Mouse (Mus musculus): Measurements from ENCODE around the gene Olfr901. TPM values are rescaled to one million over a fixed set of nuclear protein-coding genes. Genes with fewer than 3 reads are reported as not detected.
"Not testable (repeated sequence)": the region's sequence is repeated elsewhere in the genome, so short reads cannot be mapped to it uniquely, and the experiment has no call there.

Gene Olfr901
- total RNA-seq (2021), result not detected

DNA sequence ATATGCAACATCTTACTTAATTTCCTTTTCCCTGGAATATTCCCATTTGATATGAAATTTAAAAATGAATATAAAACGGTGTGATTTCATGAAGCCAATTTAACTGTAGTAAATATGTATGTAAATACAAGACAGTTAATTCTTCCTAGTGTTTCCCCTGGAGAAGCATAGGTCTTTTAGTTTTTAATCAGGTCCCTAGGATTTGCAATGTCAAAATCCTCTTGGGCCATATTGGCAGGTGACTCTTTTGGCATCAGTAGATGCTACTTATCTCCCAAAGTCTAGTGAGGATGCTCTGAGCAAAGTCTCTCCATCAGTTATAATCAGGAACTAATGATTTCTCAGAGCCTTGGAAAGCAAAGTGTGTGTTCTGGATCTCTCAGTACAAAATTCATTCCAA lies at the start of gene Olfr901:
Gene Olfr901, plus strand, starts transcription at position 301 of the 400 bp plus-strand sequence.
- intact Hi-C loops (cut with DNase I), result no loop called here
- DNase-seq (ENCODE audit: low spot score), result no peak

DNA sequence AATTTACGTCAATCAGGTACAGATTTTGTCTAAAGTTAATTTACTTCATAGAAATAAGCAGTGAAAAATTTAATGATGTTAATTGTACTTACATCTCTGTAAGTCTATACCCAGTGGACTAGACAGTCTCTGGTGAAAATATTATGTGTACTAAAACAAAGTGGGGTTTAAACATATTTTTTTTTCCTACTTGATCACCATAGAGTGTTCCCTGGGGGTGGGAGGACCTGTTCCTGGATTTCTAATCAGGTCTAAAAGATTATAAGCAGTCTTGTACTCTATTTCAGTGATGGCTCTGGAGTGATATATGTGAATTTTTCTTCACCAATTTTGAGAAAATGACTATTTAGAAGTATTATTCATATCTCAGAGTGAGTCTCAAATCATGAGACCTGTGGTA lies 27.9 kb upstream of the Olfr901 start, which contains the start of gene Olfr147:
Gene Olfr147, plus strand, starts transcription at position 301 of the 400 bp plus-strand sequence.
- DNase-seq (ENCODE audit: low spot score), result no peak

DNA sequence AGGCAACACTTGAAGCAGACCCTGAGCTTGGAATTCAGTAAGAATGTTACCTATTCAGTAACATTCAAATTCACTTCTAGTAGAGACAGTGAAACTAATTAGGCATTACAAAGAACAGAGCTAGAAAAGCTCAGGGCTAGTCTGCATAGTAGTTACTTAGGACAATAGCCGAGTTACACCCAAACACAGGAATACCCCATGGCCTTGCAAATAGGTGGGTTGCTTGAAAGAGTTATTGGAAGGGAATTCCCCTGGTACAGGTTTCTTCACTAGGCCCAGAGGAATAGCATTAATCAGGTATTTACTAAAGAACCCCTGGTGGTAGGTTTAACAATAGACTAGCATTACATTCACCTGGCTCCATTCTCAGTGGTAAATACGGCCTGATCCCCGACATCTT lies 21.8 kb upstream of the Olfr901 start:
- intact Hi-C loops (cut with DNase I); DNase-seq (ENCODE audit: low spot score): not testable (repeated sequence)

More for the DNA sequence above, 27.9 kb upstream of the Olfr901 start, which contains the start of gene Olfr147:
- intact Hi-C loops (cut with DNase I), result no loop called here

DNA sequence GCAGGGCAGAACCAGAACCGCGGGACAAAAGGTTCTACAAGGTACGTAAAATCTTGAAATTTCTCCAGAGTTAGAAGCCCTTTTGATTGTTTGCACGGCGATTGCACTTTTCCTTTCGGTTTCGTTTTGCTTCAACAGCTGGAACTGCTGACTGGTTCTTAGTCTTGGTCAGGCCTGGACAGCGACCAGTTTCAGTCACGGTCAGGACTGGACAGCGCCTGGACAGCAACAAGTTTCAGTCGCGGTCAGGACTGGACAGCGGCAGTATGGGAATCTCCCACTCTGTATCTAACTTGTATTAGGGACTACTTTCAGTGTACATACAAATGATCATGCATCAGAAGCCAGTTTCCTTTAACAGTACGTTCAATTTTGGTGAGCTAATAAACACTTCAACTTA lies 15.8 kb upstream of the Olfr901 start:
- intact Hi-C loops (cut with DNase I); DNase-seq (ENCODE audit: low spot score): not testable (repeated sequence)

DNA sequence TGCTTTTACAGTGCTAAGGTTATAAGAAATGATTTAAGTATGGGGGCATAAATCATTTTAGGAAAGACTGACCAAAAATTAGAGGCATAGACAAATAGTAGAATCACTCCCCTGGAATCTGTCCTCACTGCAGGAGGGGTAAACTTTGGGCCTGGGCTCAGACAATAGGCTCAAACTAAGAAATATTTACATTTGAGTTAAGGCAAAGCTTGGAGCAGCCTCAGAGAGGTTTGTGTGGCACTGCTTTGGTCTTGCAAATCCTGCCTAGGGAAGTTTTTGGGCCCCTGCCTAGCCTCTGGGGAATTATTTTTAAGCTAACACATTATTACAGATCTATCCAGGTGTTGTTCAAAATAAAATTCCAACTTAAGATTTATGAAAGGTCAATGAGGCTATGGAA lies 5.5 kb upstream of the Olfr901 start:
- no peak for DNase-seq (ENCODE audit: low spot score)
- intact Hi-C loops (cut with DNase I), result no loop called here

DNA sequence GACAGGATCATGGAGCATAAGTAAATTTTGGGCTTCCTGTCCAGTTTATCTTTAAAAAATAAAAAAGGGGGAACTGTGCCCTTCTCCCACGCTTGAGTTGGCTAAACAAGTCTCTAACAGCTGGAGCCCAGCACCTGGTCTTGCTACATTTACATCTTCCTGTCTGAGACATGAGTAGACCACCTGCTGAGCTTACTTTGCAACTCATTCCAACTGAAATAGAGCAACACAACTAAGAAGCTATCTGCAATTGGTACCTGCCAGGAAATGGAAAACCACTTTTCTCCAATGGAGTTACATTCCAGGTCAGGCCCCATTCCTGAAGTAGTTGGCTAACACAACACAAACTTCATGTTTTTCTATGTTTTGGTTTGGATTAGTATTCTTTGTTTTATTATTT lies 2.2 kb upstream of the Olfr901 start:
- intact Hi-C loops (cut with DNase I), result no loop called here
- DNase-seq (ENCODE audit: low spot score), result no peak

DNA sequence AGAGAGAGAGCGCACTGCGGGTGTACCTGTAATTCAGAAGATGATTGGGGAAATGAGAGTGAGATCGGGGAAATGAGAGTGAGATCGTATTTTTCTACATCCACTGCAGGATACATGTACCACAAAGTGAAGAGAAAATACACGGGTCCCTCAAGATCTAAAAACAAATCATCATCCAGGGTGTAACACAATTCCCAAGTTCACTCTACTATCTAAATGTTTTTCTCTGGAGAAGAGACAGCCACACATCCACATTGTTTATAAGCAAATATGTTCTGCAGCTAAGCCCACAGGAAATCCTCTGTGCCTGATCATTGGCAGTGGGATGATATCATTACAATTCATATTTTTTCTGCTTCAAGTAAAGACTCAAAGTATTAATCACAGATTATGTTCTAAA lies 18.1 kb downstream of the Olfr901 start, which contains the start of gene Olfr902:
Gene Olfr902, plus strand, starts transcription at position 301 of the 400 bp plus-strand sequence.
- no peak for DNase-seq (ENCODE audit: low spot score)
- intact Hi-C loops (cut with DNase I), result no loop called here

DNA sequence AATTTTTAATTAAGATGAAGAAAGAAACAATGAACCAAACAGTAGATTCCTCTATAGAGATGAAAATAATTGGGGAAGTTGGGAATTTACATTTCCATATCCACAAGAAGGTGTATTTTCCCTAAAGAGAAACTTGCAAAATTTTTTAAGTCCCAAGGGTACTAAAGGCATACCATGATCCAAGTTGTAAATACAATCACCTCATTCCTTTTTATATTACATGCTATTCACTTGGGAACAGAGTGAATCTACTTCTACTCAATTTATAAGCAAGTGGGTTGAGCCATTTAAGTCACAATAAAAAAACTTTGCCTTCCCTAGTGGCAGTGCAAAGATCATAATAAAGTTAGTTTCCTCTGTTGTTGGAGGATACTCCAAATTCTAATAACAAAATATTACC lies 33.6 kb downstream of the Olfr901 start, which contains the start of gene Olfr904:
Gene Olfr904, plus strand, starts transcription at position 301 of the 400 bp plus-strand sequence.
- intact Hi-C loops (cut with DNase I), result no loop called here
- no peak for DNase-seq (ENCODE audit: low spot score)

DNA sequence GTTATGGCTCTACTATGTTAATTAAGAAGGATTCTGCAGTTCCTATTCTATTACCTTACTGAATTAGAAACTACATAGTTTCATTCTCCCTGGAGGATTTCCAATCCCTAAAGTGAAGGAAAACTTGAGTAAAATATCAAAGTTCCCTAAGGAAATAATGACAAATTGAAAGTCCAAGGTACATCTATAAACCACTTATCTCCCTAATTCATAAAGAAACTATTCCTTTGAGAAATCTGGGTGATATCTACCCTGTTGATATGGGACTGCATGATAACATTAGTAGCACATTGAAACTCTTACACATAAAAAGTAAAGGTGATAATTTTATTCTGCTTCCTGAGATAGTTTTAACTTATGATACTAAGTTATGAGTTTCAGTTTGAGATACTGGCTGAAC lies 41.6 kb downstream of the Olfr901 start, which contains the start of gene Olfr905:
Gene Olfr905, plus strand, starts transcription at position 301 of the 400 bp plus-strand sequence.
- intact Hi-C loops (cut with DNase I), result no loop called here
- no peak for DNase-seq (ENCODE audit: low spot score)

Other genes with a start within 250 kb of the Olfr901 start
- gene Olfr891, start 248.6 kb upstream of the Olfr901 start, total RNA-seq (2021), result not detected
- gene Olfr893, start 221.1 kb upstream of the Olfr901 start, total RNA-seq (2021), result not detected
- gene Olfr894, start 211.4 kb upstream of the Olfr901 start, total RNA-seq (2021), result not detected
- gene Olfr143, start 176.7 kb upstream of the Olfr901 start, total RNA-seq (2021), result not detected
- gene Olfr895, start 161.6 kb upstream of the Olfr901 start, total RNA-seq (2021), result not detected
- not detected for gene Olfr896-ps1, start 138.3 kb upstream of the Olfr901 start, total RNA-seq (2021)
- gene Olfr25, start 100.4 kb upstream of the Olfr901 start, total RNA-seq (2021), result not detected
- not detected for gene Olfr898, start 81.0 kb upstream of the Olfr901 start, total RNA-seq (2021)
- gene Olfr250, start 62.6 kb upstream of the Olfr901 start, total RNA-seq (2021), result not detected
- not detected for gene Olfr251, start 52.4 kb upstream of the Olfr901 start, total RNA-seq (2021)
- gene Olfr147, start 27.8 kb upstream of the Olfr901 start, total RNA-seq (2021), result not detected
- not detected for gene Olfr902, start 18.2 kb downstream of the Olfr901 start, total RNA-seq (2021)
- not detected for gene Olfr904, start 33.7 kb downstream of the Olfr901 start, total RNA-seq (2021)
- not detected for gene Olfr905, start 41.7 kb downstream of the Olfr901 start, total RNA-seq (2021)
- gene Olfr906, start 57.6 kb downstream of the Olfr901 start, total RNA-seq (2021), result not detected
- gene Olfr907, start 66.3 kb downstream of the Olfr901 start, total RNA-seq (2021), result not detected
- not detected for gene Olfr911-ps1, start 92.1 kb downstream of the Olfr901 start, total RNA-seq (2021)
- gene Olfr910, start 108.4 kb downstream of the Olfr901 start, total RNA-seq (2021), result not detected
- gene Olfr912, start 150.7 kb downstream of the Olfr901 start, total RNA-seq (2021), result not detected
- not detected for gene Olfr913, start 163.3 kb downstream of the Olfr901 start, total RNA-seq (2021)
- not detected for gene Olfr914, start 175.6 kb downstream of the Olfr901 start, total RNA-seq (2021)
- gene Olfr916, start 230.4 kb downstream of the Olfr901 start, total RNA-seq (2021), result not detected
- not detected for gene Olfr917, start 236.4 kb downstream of the Olfr901 start, total RNA-seq (2021)
- gene Olfr918, start 245.1 kb downstream of the Olfr901 start, total RNA-seq (2021), result not detected

Data from heart, postnatal 25 days (tissue).